Mouse (Mus musculus) layer of hippocampus, adult 9-10 months (tissue): ENCODE data around the gene Chaf1a.
A peak's percentile ranks its signal among the peaks of the same experiment; 100 is the strongest.

Experiments used
- DNase-seq: peaks from one replicate; pipeline ENCODE4 v3.0.0; 2022; ENCODE audit warnings: low spot score

The Chaf1a gene

GRCm38 (mm10) chr17:56020400-56021084, 19.7 kb upstream of the Chaf1a start:
- DNase-seq = no peak

DNA sequence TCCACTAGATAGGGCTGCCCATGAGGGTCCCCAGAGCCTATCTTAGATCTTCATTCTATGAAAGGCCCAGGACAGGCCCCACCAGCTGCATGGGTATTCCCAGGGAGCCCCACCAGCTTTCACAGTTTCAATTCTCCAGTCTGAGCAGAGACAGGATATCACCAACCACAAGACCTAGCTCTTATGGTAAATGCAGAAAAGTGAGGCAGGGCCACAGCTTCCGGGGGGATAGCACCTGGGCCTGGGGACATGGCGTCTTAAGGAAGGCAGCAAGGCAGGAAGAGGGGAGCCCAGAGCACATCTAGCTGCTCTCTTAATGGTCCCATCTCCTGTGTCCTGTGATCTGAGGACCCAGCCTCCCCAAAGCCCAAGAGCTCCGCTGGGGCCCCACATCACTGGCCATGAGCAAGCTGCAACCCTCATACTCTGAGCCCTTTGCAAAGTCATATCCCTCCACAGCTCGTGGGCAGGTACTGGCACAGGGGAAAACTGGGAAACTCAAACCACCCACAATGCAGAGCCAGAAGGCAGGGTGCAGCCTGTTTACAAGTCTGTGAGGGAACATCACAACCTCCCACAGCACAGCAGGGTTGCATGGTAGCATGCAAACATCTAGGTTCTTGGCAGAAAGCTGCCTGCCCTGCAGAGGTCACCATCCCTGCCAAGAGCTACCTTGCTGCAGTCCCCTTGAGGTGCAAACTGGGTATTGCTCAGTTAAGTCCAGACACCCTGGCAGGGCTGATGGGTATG, 18.9 kb upstream of the Chaf1a start:
- DNase-seq = peak; percentile 59

- DNase-seq = no peak
Measured at GRCm38 (mm10) chr17:56022131-56022988, 17.9 kb upstream of the Chaf1a start.

GRCm38 (mm10) chr17:56022989-56023290, 17.3 kb upstream of the Chaf1a start:
- no peak for DNase-seq

- DNase-seq = no peak
Measured at GRCm38 (mm10) chr17:56023386-56023785, 16.9 kb upstream of the Chaf1a start.

DNA sequence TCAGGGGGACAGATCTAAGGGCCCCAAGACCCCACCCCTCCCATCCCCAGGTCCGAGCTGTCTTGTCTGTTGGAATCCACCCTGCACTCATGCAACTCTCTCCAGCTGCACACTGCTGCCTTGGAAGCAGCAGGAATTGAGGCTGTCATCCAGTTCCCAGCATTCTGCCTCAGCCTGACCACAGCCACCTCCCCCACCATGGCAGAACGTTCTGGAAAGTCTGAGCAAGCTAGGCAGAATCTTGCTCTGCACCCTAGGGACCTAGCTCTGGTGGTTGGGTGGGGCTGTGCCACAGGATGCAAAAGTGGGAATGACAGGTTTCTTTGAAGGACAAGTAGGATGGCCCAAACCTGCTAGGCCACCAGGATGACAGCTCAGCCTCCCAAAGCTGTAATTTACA, 15.8 kb upstream of the Chaf1a start:
- no peak for DNase-seq

DNA sequence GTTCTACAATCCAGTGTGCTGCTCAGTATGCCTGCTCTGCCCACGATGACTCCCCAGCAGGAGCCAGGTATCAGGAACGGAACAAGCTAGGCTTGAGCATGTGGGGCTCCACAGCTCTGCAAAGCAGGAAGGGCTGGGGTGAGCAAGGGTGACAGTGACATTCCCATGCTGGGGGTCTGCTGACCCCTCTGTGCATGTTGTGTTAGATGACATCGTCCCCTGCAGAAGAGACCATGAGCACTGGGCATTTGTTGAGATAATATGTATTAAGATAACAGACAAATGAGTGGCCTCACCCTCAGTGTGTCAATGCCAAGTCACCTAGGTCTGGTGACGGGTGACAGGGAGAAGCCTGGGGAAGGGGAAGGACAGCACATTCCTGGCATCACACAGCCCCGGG, 15.3 kb upstream of the Chaf1a start:
- DNase-seq = no peak

DNA sequence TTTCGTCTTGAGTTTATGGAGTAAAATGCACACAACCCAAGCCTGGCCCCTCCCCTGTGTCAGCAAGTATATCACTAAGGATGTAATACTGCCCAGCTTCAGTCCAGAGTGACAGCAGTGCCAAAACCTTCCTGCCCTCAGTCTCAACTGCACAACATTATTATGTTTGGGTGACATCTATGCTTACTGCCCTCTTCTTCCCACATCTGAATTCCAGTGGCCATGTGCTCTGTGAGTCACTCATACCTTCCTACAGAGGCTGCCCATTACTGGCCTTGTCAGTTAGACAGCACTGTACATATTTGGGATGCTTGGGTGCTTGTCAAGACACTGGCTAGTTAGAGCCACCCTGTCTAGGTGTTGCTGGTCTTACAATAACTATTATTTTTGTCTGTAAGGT, 13.9 kb upstream of the Chaf1a start:
- no peak for DNase-seq

GRCm38 (mm10) chr17:56026881-56027280, 13.4 kb upstream of the Chaf1a start:
- no peak for DNase-seq

DNA sequence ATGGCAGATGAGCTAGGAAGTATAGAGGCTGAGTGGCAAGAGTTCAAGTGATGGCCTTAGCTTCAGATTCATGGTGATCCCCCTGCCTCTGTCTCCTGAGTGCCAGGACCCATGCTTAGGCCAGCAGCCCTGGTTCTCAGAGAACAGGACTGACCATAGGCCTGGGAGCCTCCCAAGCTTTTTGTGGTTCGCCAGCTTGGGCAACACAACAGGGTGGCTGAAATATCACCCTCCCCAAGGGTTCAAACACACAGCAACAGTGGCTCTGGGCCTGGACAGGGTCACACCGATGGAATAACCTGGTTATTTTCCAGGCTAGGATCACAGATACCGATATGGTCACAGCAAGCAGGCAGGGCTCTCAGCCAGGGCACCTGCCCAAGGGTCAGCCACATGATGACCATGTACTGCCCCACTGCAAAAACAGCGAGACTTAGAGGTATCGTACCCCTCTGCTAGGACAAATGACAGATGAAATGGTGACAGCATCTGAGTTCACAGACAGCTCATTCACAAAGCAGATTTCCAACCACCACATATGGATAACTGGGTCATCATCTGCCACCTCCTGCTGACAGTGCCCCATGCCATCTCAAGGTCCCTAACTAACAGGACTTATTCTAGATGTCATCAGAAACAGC, 12.3 kb upstream of the Chaf1a start:
- no peak for DNase-seq

- DNase-seq = no peak
Measured at GRCm38 (mm10) chr17:56030238-56030870, 9.9 kb upstream of the Chaf1a start.

- no peak for DNase-seq
Measured at GRCm38 (mm10) chr17:56030919-56031318, 9.3 kb upstream of the Chaf1a start.

- no peak for DNase-seq
Measured at GRCm38 (mm10) chr17:56031431-56031830, 8.8 kb upstream of the Chaf1a start.

GRCm38 (mm10) chr17:56032127-56032733, 8.0 kb upstream of the Chaf1a start:
- no peak for DNase-seq

DNA sequence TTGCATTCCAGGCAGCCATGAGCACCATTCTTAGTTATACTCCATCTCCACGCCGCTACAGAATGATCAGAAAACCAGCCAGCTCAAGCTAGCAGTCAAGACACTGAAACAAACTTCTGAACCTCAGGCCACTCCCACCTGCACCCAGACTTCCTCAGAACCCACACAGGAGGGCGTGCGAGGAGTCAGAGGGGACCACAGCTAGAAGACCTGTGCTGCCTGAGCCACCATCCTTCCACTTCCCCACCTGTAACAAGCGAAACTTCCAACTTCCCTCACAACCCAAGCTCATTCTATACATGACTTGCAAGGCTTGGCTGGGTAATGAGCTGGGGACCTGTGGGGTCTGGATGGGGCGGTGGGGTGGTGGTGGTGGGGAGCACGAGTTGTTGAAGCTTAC, 7.4 kb upstream of the Chaf1a start:
- no peak for DNase-seq

- no peak for DNase-seq
Measured at GRCm38 (mm10) chr17:56034040-56034725, 6.1 kb upstream of the Chaf1a start.

GRCm38 (mm10) chr17:56034726-56035100, 5.5 kb upstream of the Chaf1a start:
- DNase-seq = no peak

DNA sequence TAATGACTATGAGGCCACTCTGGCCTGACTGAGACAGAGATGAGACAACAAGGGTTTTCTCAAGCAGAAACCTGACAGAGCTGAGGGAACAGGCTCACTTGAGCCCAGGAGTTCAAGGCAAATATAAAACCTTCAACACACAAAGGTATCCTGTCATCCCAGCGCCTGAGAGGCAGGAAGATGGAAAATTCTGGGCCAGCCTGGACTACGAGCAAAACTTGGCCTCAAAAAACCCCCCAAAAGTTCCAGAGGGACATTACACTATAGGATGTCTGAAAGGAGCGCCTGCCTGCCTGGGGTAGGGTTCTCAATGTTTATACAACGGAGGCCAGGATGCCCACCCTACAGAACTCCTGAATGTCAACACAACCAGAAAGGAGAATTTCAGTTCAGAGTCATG, 5.0 kb upstream of the Chaf1a start:
- no peak for DNase-seq

GRCm38 (mm10) chr17:56036176-56036900, 3.9 kb upstream of the Chaf1a start, which contains the start of gene Sh3gl1:
Sh3gl1 (minus strand) TSS chr17:56036635.
- peak; percentile 99 for DNase-seq

DNA sequence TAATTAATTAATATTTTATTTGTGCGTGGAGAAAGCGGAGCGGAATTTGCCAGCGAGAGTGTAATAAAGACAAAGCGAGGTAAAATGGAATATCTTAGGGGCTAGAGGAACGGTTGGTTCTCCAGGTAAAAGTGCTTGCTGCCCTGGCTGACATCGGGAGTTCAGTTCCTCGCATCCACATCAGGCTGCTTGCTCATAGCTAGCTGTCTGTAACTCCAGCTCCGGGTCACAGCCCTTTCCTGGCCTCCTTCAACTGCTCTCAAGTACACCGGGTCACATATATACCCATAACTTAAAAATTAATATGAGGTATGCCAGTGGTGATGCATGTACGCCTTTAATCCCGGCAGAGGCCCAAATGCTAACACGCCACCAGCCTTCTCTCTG, 3.3 kb upstream of the Chaf1a start:
- DNase-seq = no peak
